Mouse (Mus musculus) retina, embryonic 14.5 days (tissue): ENCODE measurements around the gene Gimap7.
"Not testable (repeated sequence)": the region's sequence is repeated elsewhere in the genome, so short reads cannot be mapped to it uniquely, and the experiment has no call there.

Experiments
- DNase-seq: peaks from one replicate; pipeline ENCODE4 v3.0.0-alpha.2; 2015; ENCODE audit warnings: low spot score

The Gimap7 gene

GRCm38 (mm10) chr6:48718455-48718854 is at the start of gene Gimap7, which contains the start of gene Gm28053:
Gimap7 (plus strand) TSS chr6:48718621.
Gm28053 (plus strand) TSS chr6:48718607.
- no peak for DNase-seq

GRCm38 (mm10) chr6:48669446-48669969 is 48.9 kb upstream of the Gimap7 start:
- no peak for DNase-seq

DNA sequence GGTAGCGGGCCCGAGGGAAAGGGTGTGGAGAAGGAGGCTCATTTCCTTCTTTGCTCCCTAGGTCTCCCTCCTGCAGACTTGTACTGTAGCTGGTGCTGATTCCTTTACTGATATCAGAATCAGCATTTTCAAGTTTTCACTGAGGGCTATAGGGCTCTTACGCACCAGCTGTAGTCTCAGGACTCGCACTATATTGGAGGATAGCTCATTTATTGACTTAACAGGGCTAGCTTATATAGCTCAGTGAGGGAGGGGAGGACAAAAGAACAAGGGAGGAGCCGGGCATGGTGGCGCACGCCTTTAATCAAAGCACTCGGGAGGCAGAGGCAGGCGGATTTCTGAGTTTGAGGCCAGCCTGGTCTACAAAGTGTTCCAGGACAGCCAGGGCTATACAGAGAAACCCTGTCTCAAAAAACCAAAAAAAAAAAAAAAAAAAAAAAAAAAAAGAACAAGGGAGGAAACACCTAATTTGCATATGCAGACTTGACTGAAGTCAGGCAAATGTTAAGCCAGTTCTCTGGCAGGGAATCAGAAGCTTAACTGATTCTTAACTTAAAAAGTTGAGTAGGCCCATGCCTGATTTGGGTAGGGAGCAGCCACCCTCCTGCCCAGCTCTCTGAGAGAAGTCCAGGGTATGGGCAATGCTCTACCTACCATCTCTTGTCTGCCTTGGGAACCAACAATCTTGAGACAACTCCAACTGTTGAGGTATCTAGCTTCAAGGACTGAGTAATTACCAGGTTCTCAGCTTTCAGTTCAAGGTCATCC is 43.9 kb upstream of the Gimap7 start:
- no peak for DNase-seq

- DNase-seq, result no peak
Measured at GRCm38 (mm10) chr6:48675400-48675930, 43.0 kb upstream of the Gimap7 start.

DNA sequence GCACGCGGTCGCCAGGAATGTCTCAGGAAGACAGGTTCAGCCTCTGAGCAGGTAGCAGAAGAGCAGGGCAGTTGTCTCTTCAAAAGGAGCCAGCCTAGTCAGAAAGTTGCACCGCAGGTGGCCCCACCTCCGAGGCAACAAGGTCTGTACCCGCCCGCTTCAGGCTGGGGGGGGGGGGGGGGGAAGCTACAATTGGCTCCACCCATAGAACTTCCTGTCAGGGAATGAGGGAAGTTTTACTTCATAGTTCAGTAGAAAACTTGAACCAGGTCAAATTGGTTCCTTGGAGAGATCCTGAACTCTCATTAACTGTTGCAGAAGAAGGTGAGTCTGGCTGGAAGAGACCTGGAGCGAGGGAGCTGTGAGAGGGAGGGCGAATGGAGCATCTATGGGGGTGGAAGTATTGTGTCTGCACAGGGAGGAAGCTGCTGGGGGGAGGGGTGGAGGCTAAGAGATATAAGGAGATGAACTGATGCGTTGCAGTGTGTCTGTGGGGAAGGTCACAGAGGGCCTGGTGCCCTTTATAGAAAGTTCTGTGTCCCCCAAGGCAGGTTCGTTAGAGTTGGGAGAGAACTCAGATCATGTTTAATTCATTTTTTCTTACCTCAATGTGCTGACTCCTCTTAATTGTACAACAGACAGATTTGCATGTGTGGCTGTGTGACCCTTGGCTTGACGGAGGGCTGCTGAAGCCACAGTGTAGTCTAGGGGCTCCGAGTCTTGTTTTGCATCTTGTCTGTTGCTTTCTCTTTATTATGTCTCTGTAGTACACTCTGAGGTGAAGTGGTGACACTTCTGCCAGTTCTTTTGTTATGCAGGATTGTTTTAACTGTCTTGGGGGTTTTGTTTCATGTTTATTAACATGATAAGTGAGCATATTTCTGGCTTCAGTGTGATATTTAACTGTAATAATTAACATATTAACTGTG is 42.2 kb upstream of the Gimap7 start, which contains the start of gene Gimap9:
Gene Gimap9, plus strand, starts transcription at position 199 of the 929 bp plus-strand sequence.
- peak; percentile 27 for DNase-seq

- DNase-seq, result no peak
Measured at GRCm38 (mm10) chr6:48676860-48677415, 41.5 kb upstream of the Gimap7 start.

- no peak for DNase-seq
Measured at GRCm38 (mm10) chr6:48677492-48678345, 40.7 kb upstream of the Gimap7 start.

- DNase-seq, result no peak
Measured at GRCm38 (mm10) chr6:48678391-48678790, 40.0 kb upstream of the Gimap7 start.

DNA sequence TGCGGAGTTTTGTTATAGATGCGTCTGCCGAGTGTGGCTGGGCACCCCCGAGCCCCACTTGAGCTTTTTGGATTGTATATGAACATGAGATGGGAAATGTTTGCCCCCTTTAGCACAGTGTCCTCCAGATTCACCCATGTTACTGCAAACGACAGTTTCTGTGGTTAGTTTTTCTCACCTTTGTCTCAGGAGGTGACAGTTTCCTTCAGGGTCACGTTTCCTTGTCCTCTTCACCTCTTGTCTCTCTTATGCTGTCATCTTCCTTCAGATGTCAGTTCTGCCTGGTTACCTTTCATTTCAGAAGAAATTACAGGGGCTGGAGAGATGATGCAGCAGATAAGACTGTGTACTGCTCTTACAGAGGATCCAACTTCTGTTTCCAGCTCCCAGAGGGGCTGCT is 38.7 kb upstream of the Gimap7 start:
- no peak for DNase-seq

DNA sequence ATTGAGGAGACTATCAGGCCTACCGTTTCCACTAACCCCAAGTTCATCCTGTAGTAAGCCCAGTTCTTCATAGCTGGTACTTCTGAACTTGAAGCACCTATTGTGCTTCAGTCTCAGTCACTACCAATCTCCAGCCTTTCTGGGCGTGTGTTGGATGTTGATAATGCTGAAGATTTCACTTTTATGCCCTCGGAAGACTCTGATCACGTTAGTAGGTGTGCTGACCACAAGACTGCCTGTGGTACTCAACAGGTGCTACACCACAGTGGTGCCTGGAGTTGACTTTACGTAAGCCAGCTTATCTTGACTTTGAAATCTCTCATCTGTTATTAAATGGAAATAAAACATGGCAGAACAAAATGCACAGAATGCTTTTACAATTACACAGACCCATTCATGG is 38.0 kb upstream of the Gimap7 start:
- no peak for DNase-seq

DNA sequence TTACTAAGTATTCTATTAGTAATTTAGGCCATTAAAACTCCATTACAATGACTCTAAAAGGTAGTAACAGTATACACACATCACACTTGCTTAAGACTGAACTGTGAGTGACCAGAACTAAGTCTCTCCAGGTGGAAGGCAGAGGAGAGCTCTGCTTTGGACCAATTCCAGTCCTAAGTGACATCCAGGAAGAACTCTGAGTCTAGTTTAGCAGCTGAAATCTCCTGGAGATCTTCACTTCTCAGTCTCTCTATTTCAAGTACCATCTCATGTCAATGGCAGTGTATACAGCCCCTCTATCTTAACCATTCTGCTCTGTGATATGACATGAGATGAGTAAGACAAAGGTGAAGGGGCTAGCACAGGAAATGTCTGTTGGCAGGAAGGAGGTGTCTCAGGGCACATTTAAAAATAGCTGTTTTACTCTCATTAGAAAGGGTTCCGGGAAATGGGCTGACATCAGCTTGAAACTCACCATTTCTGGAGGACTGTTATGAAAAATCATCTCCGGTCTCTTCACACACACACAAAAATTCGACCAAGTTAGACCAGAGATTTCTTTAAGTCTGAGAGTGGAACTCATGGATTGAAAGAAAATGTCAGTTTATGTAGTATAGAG is 36.8 kb upstream of the Gimap7 start:
- DNase-seq, result no peak

GRCm38 (mm10) chr6:48682271-48682670 is 36.1 kb upstream of the Gimap7 start:
- no peak for DNase-seq

GRCm38 (mm10) chr6:48683263-48683821 is 35.1 kb upstream of the Gimap7 start:
- DNase-seq, result not testable (repeated sequence)

DNA sequence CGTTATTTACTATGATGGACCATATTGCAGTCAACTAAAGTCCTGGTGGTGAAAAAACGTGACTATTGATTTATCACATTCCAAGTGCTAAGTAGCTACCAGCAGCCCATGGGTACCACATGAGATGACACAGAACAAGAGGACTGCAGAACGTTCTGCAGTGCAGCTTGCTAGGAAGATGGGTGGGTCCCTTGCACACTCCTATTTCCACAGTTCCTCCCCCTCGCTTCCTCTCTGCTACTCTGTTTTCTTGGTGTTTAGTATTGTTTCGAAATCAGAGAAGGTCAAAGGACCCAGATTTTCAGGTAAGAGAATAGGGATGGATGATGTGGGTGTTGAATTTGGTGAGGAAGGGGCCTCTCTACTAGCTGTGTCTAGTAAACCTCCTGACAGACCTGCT is 34.1 kb upstream of the Gimap7 start, which contains the start of gene Gimap4:
Gene Gimap4, plus strand, starts transcription at position 231 of the 400 bp plus-strand sequence.
- no peak for DNase-seq

DNA sequence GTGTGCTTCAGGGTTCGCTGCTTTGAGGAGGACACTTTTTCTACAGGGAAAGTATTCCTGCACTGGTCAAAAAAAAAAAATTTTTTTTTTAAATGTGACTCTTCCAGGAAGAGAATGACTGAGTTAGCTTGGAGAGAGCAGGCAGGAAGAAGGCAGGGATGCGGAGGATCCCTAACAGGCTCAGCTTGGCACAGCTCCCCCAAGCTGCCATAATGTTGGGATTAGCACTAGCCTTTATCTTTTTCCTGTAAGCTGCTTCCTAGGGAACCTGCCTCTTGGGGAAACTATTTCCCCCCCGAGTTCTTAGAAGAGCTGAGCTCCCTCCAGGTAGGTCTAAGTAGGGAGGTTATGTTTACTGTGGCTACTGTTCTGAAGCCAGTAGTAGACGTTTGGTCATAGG is 33.6 kb upstream of the Gimap7 start:
- no peak for DNase-seq

DNA sequence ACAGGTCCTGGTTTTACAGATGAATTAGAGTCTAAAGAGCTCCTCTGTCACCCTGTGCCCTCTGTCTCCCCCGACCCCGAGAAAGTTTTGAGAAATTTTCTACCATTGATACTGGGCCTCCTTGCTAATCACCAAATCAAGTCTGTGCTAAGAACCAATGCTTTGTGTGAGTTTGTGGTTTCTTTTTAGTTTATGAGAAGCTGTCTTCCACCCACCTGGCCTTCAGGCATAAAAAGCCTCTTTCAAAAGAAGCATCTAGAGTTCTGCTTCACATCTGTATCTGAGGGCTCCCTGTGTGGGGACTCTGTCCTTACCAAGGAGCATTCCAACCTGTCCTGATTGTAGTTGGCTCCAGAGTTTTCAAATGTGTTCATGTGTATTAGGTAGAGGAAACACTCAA is 33.2 kb upstream of the Gimap7 start:
- no peak for DNase-seq

DNA sequence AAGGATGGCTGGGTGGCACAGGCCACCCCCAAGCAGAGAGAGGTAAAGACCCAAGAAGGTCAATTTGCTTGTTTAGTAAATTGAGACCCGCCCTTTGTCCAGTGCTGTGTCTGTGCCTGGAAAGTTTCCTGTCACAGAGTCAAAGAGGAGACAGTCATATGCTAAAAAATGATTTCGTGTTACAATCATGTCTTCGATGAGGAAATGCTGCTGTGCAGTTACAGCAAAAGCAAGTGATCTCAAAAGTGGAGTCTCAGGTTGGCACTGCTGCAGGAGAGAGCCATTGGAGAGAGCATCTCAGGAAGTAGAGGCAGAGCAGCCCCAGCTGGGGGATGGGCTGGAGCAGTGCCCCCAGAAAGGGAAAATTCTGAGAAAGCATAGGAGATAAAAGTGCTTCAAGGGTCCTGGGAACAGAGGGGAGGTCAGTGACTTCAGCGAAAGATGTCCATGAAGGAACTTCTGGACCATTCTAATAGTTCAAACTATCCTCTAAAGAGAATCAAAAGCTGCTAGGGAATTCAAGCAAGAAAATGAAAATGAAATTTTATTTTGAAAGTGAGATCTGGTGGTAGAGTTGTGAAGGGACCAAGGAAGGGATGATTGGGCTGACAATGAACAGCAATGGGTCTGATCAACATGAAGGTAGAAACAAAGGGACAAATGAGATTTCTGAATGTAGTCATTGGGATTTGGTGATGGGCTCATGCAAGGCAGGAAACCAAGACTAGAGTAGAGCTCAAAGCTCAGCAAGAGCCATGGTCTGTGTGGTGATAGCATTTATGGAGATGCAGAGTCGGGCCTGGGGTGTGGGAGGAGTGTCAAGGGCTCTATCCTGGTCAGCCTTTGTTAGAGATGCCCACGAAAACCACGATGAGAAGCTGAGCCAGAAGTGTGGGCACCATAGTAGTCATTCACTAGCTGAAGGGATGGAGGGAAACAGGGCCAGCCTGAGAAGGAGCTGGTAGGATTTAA is 32.4 kb upstream of the Gimap7 start:
- no peak for DNase-seq

DNA sequence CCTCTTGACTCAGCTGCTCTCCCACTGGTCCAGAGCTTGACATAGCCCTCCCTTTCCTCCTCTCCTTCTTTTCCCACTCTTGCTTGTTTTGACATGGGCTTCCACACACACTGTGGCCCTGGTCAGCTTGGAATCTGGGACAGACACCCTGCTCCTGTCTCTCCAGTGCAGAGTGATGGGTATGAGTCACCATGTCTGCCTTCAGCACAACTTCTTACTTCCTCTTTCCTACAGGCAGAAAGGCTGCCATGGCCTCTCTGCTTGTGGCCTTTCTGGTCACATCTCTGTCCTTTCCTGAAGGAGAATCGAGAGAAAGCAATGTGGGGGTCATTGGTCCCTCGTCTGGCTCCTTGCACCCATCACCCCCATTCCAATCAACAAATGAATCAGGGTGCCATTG is 31.3 kb upstream of the Gimap7 start:
- DNase-seq, result no peak

DNA sequence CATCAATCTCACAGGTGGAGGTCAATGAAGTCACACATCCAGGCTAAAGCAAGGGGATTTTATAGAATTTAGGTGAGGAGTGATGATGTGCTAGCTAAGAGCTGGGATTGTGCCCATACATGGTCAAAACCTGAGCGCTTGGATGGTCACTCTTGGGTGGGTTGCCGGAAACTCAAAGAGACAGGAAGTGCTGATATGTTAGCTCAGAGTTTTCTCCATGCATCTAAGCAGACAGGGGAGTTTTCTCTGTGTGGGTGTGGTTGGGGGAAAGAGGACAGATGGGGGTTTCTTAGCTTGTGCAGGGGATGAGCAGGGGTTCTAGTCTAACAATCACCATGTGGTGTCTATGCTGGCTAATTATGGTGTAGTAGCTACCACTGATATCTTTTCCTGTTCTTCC is 29.1 kb upstream of the Gimap7 start:
- no peak for DNase-seq
